Mouse (Mus musculus) embryonic facial prominence, embryonic 12.5 days (tissue): Measurements from ENCODE around the gene Igsf3. TPM values are rescaled to one million over a fixed set of nuclear protein-coding genes. Genes with fewer than 3 reads are reported as not detected.

Experiments
- ATAC-seq: fragments of 200-750 bp; cut with Nextera tagmentation; 2 replicates; pipeline ENCODE4 v1.8.0; 2017; ENCODE audit not compliant: insufficient number of reproducible peaks, insufficient read depth, low FRiP score, low TSS enrichment
- H3K27ac ChIP-seq: fragments of 300-500 bp; sonication (generic); 2 replicates; pipeline ENCODE4 v1.5.1; 2016; ENCODE audit warnings: mild to moderate bottlenecking
- H3K27me3 ChIP-seq: fragments of 300-500 bp; sonication (generic); 2 replicates; pipeline ENCODE4 v1.6.1; 2016; ENCODE audit warnings: mild to moderate bottlenecking, moderate library complexity
- H3K36me3 ChIP-seq: fragments of 300-500 bp; sonication (generic); 2 replicates; pipeline ENCODE4 v1.6.1; 2016; ENCODE audit warnings: mild to moderate bottlenecking
- H3K4me1 ChIP-seq: fragments of 300-500 bp; sonication (generic); 2 replicates; pipeline ENCODE4 v1.6.1; 2016
- H3K4me2 ChIP-seq: fragments of 300-500 bp; sonication (generic); replicated peaks from 2 replicates; pipeline ENCODE4 v1.6.1; 2016; ENCODE audit warnings: mild to moderate bottlenecking, moderate library complexity
- H3K4me3 ChIP-seq: fragments of 300-500 bp; sonication (generic); 2 replicates; pipeline ENCODE4 v1.5.1; 2016; ENCODE audit warnings: mild to moderate bottlenecking
- H3K9ac ChIP-seq: fragments of 300-500 bp; sonication (generic); 2 replicates; pipeline ENCODE4 v1.6.1; 2016; ENCODE audit warnings: mild to moderate bottlenecking, moderate library complexity
- H3K9me3 ChIP-seq: fragments of 300-500 bp; sonication (generic); 2 replicates; pipeline ENCODE4 v1.6.1; 2016; ENCODE audit warnings: mild to moderate bottlenecking, moderate library complexity
- WGBS: fragments of 180-500 bp; shearing (Covaris S2); methylation state at CpG from one replicate; pipeline ENCODE4 v1.1.7; 2016; 5-methylcytosine and 5-hydroxymethylcytosine counted together
- polyA plus RNA-seq: library from polyadenylated mRNA; unstranded; fragments of >200 nt; fragmentation: Nextera tagmentation; extraction: Ambion mirVana; gene quantifications from 2 replicates; pipeline ENCODE4 v1.2.1, GENCODE M21; 2016

The Igsf3 gene
- polyA plus RNA-seq, 1 experiment from 2014 or later, result 93.3 TPM

GRCm38 (mm10) chr3:101430755-101431115 lies 53.9 kb downstream of the Igsf3 start:
- peaks cover 70% of the 10 kb centered on the region for H3K36me3 ChIP-seq
- H3K27me3 ChIP-seq, result no peaks in the 10 kb centered on the region
- no peaks in the 10 kb centered on the region for H3K4me1 ChIP-seq
- no peak overlapping the region for H3K27ac ChIP-seq
- 83% methylated on average over 2 of the region's 2 CpGs for WGBS
- H3K4me3 ChIP-seq, result no peak overlapping the region
- no peak overlapping the region for H3K9ac ChIP-seq
- no peak overlapping the region for H3K4me2 ChIP-seq
- ATAC-seq, result no peak
- no peaks in the 10 kb centered on the region for H3K9me3 ChIP-seq

DNA sequence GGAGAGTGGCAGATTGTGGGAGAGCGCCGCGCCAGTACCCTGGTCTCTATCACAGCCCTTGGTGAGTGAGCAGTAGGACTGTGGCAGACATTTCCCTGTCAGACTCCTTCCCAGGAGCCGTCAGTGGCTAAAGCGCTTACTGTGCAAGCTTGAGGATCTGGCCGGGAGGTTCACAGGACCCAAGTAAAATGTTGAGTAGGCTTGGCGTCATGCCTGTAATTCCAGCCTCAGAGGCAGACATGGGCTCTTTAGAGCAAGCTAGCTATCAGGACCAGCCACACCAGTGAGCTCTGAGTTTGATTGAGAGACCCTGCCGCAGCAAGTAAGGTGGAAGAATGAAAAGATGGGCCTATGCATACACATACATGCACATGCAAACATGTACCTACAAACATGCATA lies 58.8 kb downstream of the Igsf3 start:
- no peak overlapping the region for H3K27ac ChIP-seq
- H3K27me3 ChIP-seq, result no peaks in the 10 kb centered on the region
- no peak overlapping the region for H3K4me2 ChIP-seq
- no peak overlapping the region for H3K4me3 ChIP-seq
- no peak overlapping the region for H3K9ac ChIP-seq
- H3K4me1 ChIP-seq, result peaks cover 8% of the 10 kb centered on the region; the same call in 1 of the 2 replicates
- no peaks in the 10 kb centered on the region for H3K9me3 ChIP-seq
- ATAC-seq, result no peak
- H3K36me3 ChIP-seq, result peaks cover 79% of the 10 kb centered on the region
- WGBS, result 94% methylated on average over 8 of the region's 8 CpGs

DNA sequence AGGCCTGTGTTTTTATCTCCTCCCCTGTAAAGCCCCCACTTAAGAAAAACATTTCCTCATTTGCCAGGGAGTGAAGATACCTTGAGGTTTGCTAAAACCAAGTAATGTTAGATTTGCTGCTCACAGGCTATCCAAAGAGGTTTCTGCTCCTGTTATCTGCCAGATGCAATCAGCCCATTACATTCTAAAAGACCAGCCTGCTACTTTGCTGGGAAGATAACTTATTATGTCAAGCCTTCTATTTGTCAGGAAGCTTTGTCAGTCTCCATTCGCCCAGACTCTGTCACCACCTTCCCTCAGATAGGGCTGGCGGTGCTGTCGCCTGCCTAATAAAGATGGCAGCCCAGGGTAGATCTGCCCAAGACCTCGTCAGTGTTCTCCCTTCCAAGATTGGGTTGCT lies 59.6 kb downstream of the Igsf3 start:
- ATAC-seq, result no peak
- H3K4me2 ChIP-seq, result no peak overlapping the region
- 79% methylated on average over 4 of the region's 4 CpGs for WGBS

DNA sequence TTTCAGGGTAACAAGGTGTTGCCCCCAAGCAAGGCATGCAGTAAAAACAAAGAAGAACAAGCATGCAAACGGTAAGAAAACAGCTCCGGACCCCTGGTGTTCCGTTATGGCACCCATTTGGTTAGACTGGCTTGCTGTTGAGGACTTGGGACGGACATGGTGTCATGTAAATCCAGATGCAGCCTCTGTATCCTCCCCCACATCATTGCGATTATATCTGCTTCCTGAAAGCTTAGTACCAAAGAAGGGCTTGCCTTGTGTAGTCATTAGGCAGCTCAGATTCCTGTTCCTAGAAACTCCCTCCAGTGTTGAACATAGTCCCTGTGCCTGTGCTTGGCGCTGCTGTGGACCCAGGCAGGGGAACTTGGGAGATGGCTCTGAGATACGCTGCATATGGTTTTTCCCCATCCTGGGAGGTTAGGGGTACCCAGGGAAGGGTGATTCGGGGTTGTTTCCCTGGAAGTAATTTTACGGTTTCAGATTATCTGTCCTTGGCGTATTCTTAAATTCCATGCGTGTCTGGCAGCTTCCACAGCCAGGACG lies 60.2 kb downstream of the Igsf3 start:
- Histone ChIP-seq H3K9ac (no peak overlapping the region), H3K4me1 (peaks cover 8% of the 10 kb centered on the region; the same call in 1 of the 2 replicates), H3K27me3 (no peaks in the 10 kb centered on the region), H3K27ac (no peak overlapping the region), H3K4me2 (no peak overlapping the region), H3K4me3 (no peak overlapping the region), H3K36me3 (peaks cover 77% of the 10 kb centered on the region), H3K9me3 (no peaks in the 10 kb centered on the region)
- 52% methylated on average over 12 of the region's 12 CpGs for WGBS
- no peak for ATAC-seq

More for the DNA sequence above, 59.6 kb downstream of the Igsf3 start:
- peaks cover 79% of the 10 kb centered on the region for H3K36me3 ChIP-seq
- no peak overlapping the region for H3K27ac ChIP-seq
- H3K9ac ChIP-seq, result no peak overlapping the region
- H3K27me3 ChIP-seq, result no peaks in the 10 kb centered on the region
- H3K4me3 ChIP-seq, result no peak overlapping the region
- no peaks in the 10 kb centered on the region for H3K9me3 ChIP-seq
- peaks cover 8% of the 10 kb centered on the region; the same call in 1 of the 2 replicates for H3K4me1 ChIP-seq

DNA sequence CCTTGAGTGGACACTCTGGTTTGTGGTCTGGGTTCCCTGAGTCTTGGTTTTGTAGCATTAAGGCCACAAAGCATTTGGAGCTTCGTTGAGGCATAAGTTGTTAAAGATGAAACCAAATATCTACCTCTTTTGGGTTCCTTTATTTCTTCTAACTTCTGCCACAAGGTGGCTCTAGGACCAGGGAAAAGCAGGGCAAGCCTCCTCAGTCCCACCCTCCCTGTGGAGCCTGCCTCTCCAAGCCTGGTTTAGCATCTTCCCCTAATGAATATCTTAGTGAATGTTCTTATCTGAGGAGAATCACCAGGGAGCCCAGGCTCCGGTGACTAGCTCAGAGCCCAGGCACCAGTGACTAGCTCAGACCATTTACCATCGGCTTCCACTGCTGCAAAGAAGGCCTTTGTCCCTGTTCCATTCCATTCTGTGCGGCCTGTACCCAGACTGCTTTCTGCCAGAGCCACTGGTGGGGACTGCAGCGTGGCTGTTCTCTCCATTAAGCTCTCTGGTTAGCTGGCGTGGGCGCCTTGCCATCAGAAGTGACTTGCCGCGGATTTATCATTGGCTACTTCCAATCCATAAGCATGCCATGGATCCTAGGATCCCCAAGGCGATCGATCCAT lies 66.5 kb downstream of the Igsf3 start:
- H3K4me2 ChIP-seq, result no peak overlapping the region

DNA sequence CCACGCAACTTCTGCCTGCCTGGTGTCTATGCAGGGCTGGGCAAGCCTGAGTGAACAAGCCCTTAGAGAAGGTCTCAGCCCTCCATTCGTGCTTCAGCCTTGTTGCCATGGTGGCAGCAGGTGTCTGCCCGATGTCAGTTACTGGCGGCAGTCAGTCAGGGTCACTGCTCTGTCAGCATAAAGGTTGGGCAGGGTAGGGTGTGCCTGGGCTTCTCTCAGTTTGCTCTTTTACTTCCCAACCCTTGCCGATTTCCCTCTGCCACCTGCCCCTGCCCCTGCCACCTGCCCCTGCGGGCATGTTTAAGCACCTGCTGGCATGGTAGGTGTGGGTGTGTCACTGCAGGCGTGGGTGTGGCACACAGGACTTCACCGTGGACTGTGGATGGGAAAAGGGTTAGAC lies 67.6 kb downstream of the Igsf3 start:
- H3K36me3 ChIP-seq, result peaks cover 49% of the 10 kb centered on the region
- WGBS, result 90% methylated on average over 8 of the region's 8 CpGs

More for the DNA sequence above, 66.5 kb downstream of the Igsf3 start:
- no peaks in the 10 kb centered on the region for H3K9me3 ChIP-seq
- H3K4me1 ChIP-seq, result peaks cover 4% of the 10 kb centered on the region; the same call in 1 of the 2 replicates
- H3K4me3 ChIP-seq, result no peak overlapping the region
- peaks cover 52% of the 10 kb centered on the region for H3K36me3 ChIP-seq
- H3K27ac ChIP-seq, result no peak overlapping the region
- H3K9ac ChIP-seq, result no peak overlapping the region
- H3K27me3 ChIP-seq, result no peaks in the 10 kb centered on the region
- WGBS, result 81% methylated on average over 11 of the region's 11 CpGs
- ATAC-seq, result no peak

DNA sequence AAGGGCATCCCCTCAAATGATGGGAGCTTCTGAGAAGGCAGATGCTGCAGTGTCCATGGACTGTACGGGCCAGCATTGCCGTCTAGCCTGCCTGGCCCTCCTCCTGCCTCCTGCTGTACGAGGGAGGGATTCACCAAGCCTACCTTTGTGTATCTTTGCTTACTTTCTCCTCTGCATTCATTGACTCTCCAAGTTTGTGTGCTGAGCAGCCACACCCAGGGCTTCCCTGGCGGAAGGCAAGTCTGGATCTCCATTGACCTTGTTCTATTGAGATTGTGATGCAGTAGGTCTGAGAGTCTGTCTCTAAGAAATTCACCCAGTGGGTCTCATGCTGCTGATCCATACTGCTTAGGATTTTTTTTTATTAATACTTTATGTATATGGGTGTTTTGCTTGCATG lies 70.4 kb downstream of the Igsf3 start:
- Histone ChIP-seq H3K9ac (no peak overlapping the region), H3K27ac (no peak overlapping the region), H3K9me3 (no peaks in the 10 kb centered on the region), H3K27me3 (no peaks in the 10 kb centered on the region), H3K36me3 (peaks cover 54% of the 10 kb centered on the region), H3K4me1 (peaks cover 5% of the 10 kb centered on the region; the same call in 1 of the 2 replicates), H3K4me3 (no peak overlapping the region), H3K4me2 (no peak overlapping the region)
- ATAC-seq, result no peak
- 91% methylated on average over 4 of the region's 4 CpGs for WGBS

More for the DNA sequence above, 67.6 kb downstream of the Igsf3 start:
- H3K4me1 ChIP-seq, result peaks cover 5% of the 10 kb centered on the region; the same call in 1 of the 2 replicates
- H3K27me3 ChIP-seq, result no peaks in the 10 kb centered on the region
- no peak overlapping the region for H3K27ac ChIP-seq
- no peak overlapping the region for H3K4me2 ChIP-seq
- ATAC-seq, result no peak
- no peak overlapping the region for H3K4me3 ChIP-seq
- no peak overlapping the region for H3K9ac ChIP-seq
- H3K9me3 ChIP-seq, result no peaks in the 10 kb centered on the region

GRCm38 (mm10) chr3:101448765-101449164 lies 71.9 kb downstream of the Igsf3 start:
- H3K9me3 ChIP-seq, result no peaks in the 10 kb centered on the region
- no peak for ATAC-seq
- H3K4me1 ChIP-seq, result peaks cover 5% of the 10 kb centered on the region; the same call in 1 of the 2 replicates
- H3K36me3 ChIP-seq, result peaks cover 68% of the 10 kb centered on the region
- no peaks in the 10 kb centered on the region for H3K27me3 ChIP-seq
- no peak overlapping the region for H3K27ac ChIP-seq
- 59% methylated on average over 3 of the region's 3 CpGs for WGBS
- H3K4me3 ChIP-seq, result no peak overlapping the region
- no peak overlapping the region for H3K4me2 ChIP-seq
- H3K9ac ChIP-seq, result no peak overlapping the region

GRCm38 (mm10) chr3:101450811-101451428 lies 74.0 kb downstream of the Igsf3 start:
- no peak overlapping the region for H3K27ac ChIP-seq
- no peaks in the 10 kb centered on the region for H3K9me3 ChIP-seq
- peaks cover 75% of the 10 kb centered on the region for H3K36me3 ChIP-seq
- H3K9ac ChIP-seq, result no peak overlapping the region
- ATAC-seq, result no peak
- H3K27me3 ChIP-seq, result no peaks in the 10 kb centered on the region
- H3K4me1 ChIP-seq, result peaks cover 5% of the 10 kb centered on the region; the same call in 1 of the 2 replicates
- no peak overlapping the region for H3K4me3 ChIP-seq
- 83% methylated on average over 31 of the region's 31 CpGs for WGBS
- H3K4me2 ChIP-seq, result no peak overlapping the region

DNA sequence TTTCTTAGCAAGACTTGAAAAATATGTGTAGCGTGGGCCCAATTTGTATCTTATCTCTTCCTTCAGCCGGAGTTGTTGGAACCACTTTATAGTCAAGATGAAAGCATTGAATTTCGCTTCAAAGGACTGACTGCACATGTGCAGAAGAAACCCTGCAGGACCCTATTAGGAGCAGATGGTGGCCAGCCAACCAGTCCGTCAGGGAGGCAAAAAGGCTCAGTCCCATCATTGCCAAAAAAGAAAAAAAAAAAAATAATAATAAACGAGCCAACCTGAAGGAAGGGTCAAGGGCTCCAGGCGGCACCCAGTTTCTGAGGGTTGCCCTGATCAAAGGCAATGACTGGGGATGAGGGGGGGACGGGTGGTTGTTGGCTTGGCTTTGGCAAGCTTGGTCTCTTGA lies 83.7 kb downstream of the Igsf3 start:
- peaks cover 45% of the 10 kb centered on the region for H3K36me3 ChIP-seq
- H3K9me3 ChIP-seq, result 0 out of 2 replicates have a peak, but pooled peaks cover 7% of the 10 kb centered on the region
- no peak overlapping the region for H3K9ac ChIP-seq
- peak overlapping the region; percentile 75; the same call in 1 of the 2 replicates for H3K27ac ChIP-seq
- no peak overlapping the region for H3K4me2 ChIP-seq
- peaks cover 13% of the 10 kb centered on the region for H3K4me1 ChIP-seq
- no peak overlapping the region for H3K4me3 ChIP-seq
- 44% methylated on average over 7 of the region's 7 CpGs for WGBS
- no peaks in the 10 kb centered on the region for H3K27me3 ChIP-seq
- ATAC-seq, result no peak

GRCm38 (mm10) chr3:101461046-101461445 lies 84.2 kb downstream of the Igsf3 start:
- no peak for ATAC-seq
- Histone ChIP-seq H3K27ac (peak overlapping the region; percentile 75), H3K9ac (no peak overlapping the region), H3K36me3 (peaks cover 41% of the 10 kb centered on the region), H3K27me3 (no peaks in the 10 kb centered on the region), H3K4me1 (peaks cover 13% of the 10 kb centered on the region), H3K4me3 (no peak overlapping the region), H3K4me2 (no peak overlapping the region), H3K9me3 (0 out of 2 replicates have a peak, but pooled peaks cover 7% of the 10 kb centered on the region)
- 83% methylated on average over 7 of the region's 7 CpGs for WGBS

DNA sequence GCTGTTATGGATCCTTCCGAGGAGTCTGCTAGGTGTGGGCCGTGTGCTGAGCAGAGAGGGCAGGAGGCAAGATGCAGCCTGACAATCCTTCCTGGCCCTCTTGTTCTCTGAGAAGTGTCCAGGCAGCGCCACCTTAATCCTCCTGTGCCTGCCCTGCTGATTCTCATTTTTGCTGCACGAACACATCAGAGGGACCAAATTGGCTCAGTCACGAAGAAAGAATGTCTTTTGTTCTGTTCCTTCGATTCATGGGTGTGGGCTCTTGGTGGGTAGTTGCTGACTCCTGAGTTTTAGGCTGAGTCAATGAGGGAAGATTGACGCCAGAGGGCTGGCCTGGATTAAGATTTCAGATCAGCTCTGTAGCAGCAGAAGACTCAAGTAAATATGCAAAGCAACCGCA lies 84.9 kb downstream of the Igsf3 start:
- whole genome bisulfite sequencing, result 19% methylated on average over 8 of the region's 8 CpGs
- Histone ChIP-seq H3K27me3 (no peaks in the 10 kb centered on the region), H3K9ac (no peak overlapping the region), H3K4me1 (peaks cover 13% of the 10 kb centered on the region), H3K36me3 (peaks cover 34% of the 10 kb centered on the region), H3K27ac (peak overlapping the region; percentile 75), H3K4me2 (no peak overlapping the region), H3K9me3 (0 out of 2 replicates have a peak, but pooled peaks cover 7% of the 10 kb centered on the region), H3K4me3 (no peak overlapping the region)
- ATAC-seq, result 0 out of 2 replicates have a peak, but pooled peaks have one; percentile 19
